Mouse (Mus musculus): ENCODE measurements around the gene Gapdh.

DNA sequence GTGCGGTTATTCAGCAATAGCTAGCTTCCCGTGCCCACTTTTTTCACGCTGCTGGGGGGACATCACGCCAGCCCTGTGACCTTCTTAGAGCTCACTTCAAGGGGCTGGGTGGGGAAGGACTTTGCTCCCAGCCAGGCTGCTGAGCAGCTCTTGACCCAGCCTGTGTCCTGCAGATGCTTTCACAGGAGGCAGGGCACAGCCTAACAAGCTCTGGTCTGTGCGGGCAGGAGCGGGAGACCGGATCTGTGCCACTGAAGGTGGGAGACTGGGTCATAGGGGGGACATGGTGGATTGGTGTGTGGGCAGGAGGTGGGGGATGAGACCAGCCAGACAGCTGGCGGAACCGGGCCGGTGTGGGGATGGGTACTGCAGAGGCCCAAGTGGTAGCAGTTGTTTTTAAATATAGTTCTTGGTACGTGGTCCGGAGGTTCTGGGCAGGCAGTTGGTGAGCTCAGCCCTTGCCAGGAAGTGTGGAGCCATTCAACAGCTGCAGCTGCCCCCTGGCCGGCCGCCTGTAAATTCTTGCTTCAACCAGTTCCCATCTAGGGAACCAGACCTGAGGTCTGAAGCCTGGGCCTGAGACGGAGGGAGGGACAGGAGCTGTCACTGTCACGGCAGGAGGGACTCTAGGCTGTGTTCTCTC lies 17.2 kb downstream of the Gapdh start:
- TF ChIP-seq CTCF (IDR thresholded peaks at IDR 0.05; ENCODE audit: low read depth, low read length) (no peak), TAL1 (conservative IDR thresholded peaks at IDR 0.05; ENCODE audit: low read depth, low read length) (no peak), GATA1 (IDR thresholded peaks at IDR 0.05; ENCODE audit: borderline replicate concordance, low read length) (no peak), POLR2AphosphoS5 (IDR thresholded peaks at IDR 0.05; ENCODE audit: insufficient replicate concordance, low read depth, low read length) (no peak)
